Mouse (Mus musculus): ENCODE results near the gene Uba1y. TPM values are rescaled to one million over a fixed set of nuclear protein-coding genes. Genes with fewer than 3 reads are reported as not detected.

Uba1y gene
- total and polyA plus RNA-seq, 3 experiments: not detected

Other genes with a start within 250 kb of the Uba1y start
- gene Zfy1, start 21.2 kb upstream of the Uba1y start, total RNA-seq (2012; rRNA removed): not detected in 2 replicates
- not detected for gene Zfy1, start 21.2 kb upstream of the Uba1y start, polyA plus RNA-seq (2012; ENCODE audit: insufficient read depth in 1 of 2, insufficient read length in 2 of 2, low read depth in 1 of 2, low replicate concordance in 2 of 2, missing spikeins in 1 of 2)
- 5.0 and 5.5 TPM in 2 replicates for gene Kdm5d, start 79.1 kb downstream of the Uba1y start, total RNA-seq (2012; rRNA removed)
- gene Kdm5d, start 79.1 kb downstream of the Uba1y start, polyA plus RNA-seq (2012; ENCODE audit: insufficient read depth in 1 of 2, insufficient read length in 2 of 2, low read depth in 1 of 2, low replicate concordance in 2 of 2, missing spikeins in 1 of 2): 1 to 10 TPM in 1 of 2 experiments, not detected in 1; 3.4 TPM
- gene Eif2s3y, start 191.9 kb downstream of the Uba1y start, total RNA-seq (2012; rRNA removed): 110 and 113 TPM in 2 replicates
- gene Eif2s3y, start 191.9 kb downstream of the Uba1y start, polyA plus RNA-seq (2012; ENCODE audit: insufficient read depth in 1 of 2, insufficient read length in 2 of 2, low read depth in 1 of 2, low replicate concordance in 2 of 2, missing spikeins in 1 of 2): 10 to 100 TPM in 1 of 2 experiments, not detected in 1; 63.2 TPM

Measured in MEL (cell line).